Mouse (Mus musculus) intestine, embryonic 14.5 days (tissue): ENCODE results near the gene Ccdc96. TPM values are rescaled to one million over a fixed set of nuclear protein-coding genes. Genes with fewer than 3 reads are reported as not detected.
A peak's percentile ranks its signal among the peaks of the same experiment; 100 is the strongest.

ENCODE experiments used
- ATAC-seq: fragments of 200-750 bp; cut with Nextera tagmentation; replicated peaks from 2 replicates; pipeline ENCODE4 v1.8.0; 2017; ENCODE audit warnings: low read depth, moderate number of reproducible peaks, moderate TSS enrichment, moderate library complexity; ENCODE audit not compliant: low FRiP score, low TSS enrichment
- DNase-seq: peaks from one replicate; pipeline ENCODE4 v3.0.0-alpha.2; 2018; ENCODE audit warnings: low spot score
- H3K27ac ChIP-seq: fragments of 300-500 bp; sonication (generic); 2 replicates; pipeline ENCODE4 v1.5.1; 2014; ENCODE audit warnings: low read depth, mild to moderate bottlenecking, control low read depth
- H3K27me3 ChIP-seq: fragments of 300-500 bp; sonication (generic); replicated peaks from 2 replicates; pipeline ENCODE4 v1.6.1; 2014; ENCODE audit warnings: low read length, control low read depth; ENCODE audit not compliant: control insufficient read depth, insufficient read depth
- H3K36me3 ChIP-seq: fragments of 300-500 bp; sonication (generic); 2 replicates; pipeline ENCODE4 v1.6.1; 2014; ENCODE audit warnings: low read length, control low read depth; ENCODE audit not compliant: control insufficient read depth, insufficient read depth
- H3K4me1 ChIP-seq: fragments of 300-500 bp; sonication (generic); replicated peaks from 2 replicates; pipeline ENCODE4 v1.6.1; 2014; ENCODE audit warnings: low read length, control low read depth, mixed read lengths; ENCODE audit not compliant: control insufficient read depth, insufficient read depth
- H3K4me2 ChIP-seq: fragments of 300-500 bp; sonication (generic); 2 replicates; pipeline ENCODE4 v1.6.1; 2014; ENCODE audit warnings: low read length
- H3K4me3 ChIP-seq: fragments of 300-500 bp; sonication (generic); 2 replicates; pipeline ENCODE4 v1.5.1; 2014; ENCODE audit warnings: low read depth, low read length, control low read depth, mixed read lengths
- H3K9ac ChIP-seq: fragments of 300-500 bp; sonication (generic); 2 replicates; pipeline ENCODE4 v1.6.1; 2014; ENCODE audit warnings: mild to moderate bottlenecking, low read length
- H3K9me3 ChIP-seq: fragments of 300-500 bp; sonication (generic); 2 replicates; pipeline ENCODE4 v1.6.1; 2016; ENCODE audit warnings: low read length, control low read depth; ENCODE audit not compliant: control insufficient read depth
- WGBS: fragments of 180-500 bp; shearing (Covaris S2); extraction: QIAGEN DNeasy Blood & Tissue Kit; methylation state at CpG from one replicate; pipeline ENCODE4 v1.1.7; 2014; 5-methylcytosine and 5-hydroxymethylcytosine counted together
- polyA plus RNA-seq: library from polyadenylated mRNA; unstranded; fragments of >200 nt; fragmentation: Nextera tagmentation; extraction: Ambion mirVana; gene quantifications from 2 replicates; pipeline ENCODE4 v1.2.1, GENCODE M21; 2014

Ccdc96 gene
- 0.20 and 0.27 TPM in 2 replicates for polyA plus RNA-seq

DNA sequence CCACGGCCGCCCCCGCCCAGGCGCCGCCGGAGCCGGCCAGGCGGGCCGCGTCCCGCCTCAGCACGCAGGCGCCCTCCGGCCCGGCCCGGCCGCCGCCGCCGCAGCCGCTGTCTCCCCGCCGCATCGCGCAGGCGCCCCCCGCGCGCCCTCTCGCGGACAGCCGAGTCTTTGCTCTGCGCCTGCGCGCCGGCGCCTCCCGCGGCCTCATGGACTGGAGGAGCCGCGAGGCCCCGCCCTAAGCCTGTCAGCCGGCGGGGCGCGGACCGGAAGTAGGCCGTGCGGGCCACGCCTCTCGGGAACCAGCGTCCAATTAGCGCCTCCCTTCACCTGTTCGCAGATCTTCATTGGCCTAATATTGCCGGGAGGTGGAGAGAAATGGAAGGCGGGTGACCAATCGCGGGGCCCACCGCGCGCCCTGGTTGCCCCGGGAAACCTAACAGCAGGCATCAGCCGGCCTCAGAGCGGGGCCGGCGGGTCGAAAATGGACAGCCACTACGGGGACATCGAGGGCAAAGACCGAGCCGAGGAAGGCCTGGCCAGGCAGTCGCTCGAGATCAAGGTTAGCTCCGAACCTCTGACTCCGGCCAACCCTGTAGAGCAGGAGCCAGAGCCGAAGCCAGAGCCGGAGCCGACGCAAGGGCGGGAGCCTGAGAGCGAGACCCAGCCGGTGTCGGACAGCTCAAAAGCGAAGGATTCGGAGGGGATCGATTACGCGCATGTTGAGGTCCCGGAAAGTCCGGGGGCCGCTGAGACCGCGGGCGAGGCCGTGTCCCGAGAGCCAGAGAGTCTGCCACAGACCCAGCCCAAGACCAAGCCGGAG, at the start of gene Ccdc96, which contains the start of gene Tada2b:
Gene Ccdc96 (plus strand): TSS at position 418 of the 820 bp plus-strand sequence.
Gene Tada2b (minus strand): TSS at position 115 of the 820 bp plus-strand sequence.
- H3K27me3 ChIP-seq, result peaks cover 16% of the 10 kb centered on the region
- H3K27ac ChIP-seq, result 0 out of 2 replicates have a peak within 1 kb of the TSS, but pooled peaks have one; percentile 38
- peak; percentile 92 for DNase-seq
- peak within 1 kb of the TSS; percentile 81 for H3K9ac ChIP-seq
- H3K4me2 ChIP-seq, result peak within 1 kb of the TSS; percentile 91
- no peaks in the 10 kb centered on the region for H3K36me3 ChIP-seq
- peak within 1 kb of the TSS; percentile 91 for H3K4me3 ChIP-seq
- H3K9me3 ChIP-seq, result no peaks in the 10 kb centered on the region
- ATAC-seq, result peak; percentile 98
- peaks cover 15% of the 10 kb centered on the region for H3K4me1 ChIP-seq
- WGBS, result under 1% methylated on average over 92 of the region's 97 CpGs

GRCm38 (mm10) chr5:36436858-36437257, 47.5 kb upstream of the Ccdc96 start:
- Histone ChIP-seq H3K36me3 (no peaks in the 10 kb centered on the region), H3K4me2 (no peak overlapping the region), H3K27me3 (no peaks in the 10 kb centered on the region), H3K4me1 (no peaks in the 10 kb centered on the region), H3K9me3 (no peaks in the 10 kb centered on the region), H3K4me3 (no peak overlapping the region), H3K27ac (no peak overlapping the region), H3K9ac (no peak overlapping the region)
- DNase-seq (no peak), ATAC-seq (no peak)
- 70% methylated on average over 4 of the region's 4 CpGs for WGBS

DNA sequence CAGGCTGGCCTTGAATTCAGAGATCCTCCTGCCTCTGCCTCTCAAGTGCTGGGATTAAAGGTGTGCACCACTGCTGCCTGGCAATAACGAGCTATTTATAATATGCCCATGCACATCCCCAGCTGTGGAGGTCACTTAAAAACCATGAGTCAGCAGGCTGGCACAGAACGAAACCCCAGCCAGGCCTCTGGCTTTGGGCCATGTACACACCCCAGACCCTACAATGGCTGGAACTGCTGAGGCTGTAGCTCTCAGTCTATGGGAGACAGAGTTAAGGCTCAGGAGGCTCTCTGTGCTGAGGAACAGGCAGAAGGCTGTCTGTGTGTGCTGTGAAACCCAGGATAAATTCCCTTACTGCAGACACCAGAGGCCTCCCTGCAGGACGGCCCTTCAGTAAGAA, 43.6 kb upstream of the Ccdc96 start:
- H3K9me3 ChIP-seq, result no peaks in the 10 kb centered on the region
- H3K4me2 ChIP-seq, result no peak overlapping the region
- H3K36me3 ChIP-seq, result no peaks in the 10 kb centered on the region
- H3K27ac ChIP-seq, result no peak overlapping the region
- no peak overlapping the region for H3K9ac ChIP-seq
- ATAC-seq (no peak), DNase-seq (no peak)
- no peak overlapping the region for H3K4me3 ChIP-seq
- H3K27me3 ChIP-seq, result no peaks in the 10 kb centered on the region
- WGBS, result 60% methylated on average over 3 of the region's 3 CpGs
- H3K4me1 ChIP-seq, result no peaks in the 10 kb centered on the region

GRCm38 (mm10) chr5:36444611-36445010, 39.8 kb upstream of the Ccdc96 start:
- ATAC-seq, result no peak
- H3K36me3 ChIP-seq, result no peaks in the 10 kb centered on the region
- no peak for DNase-seq
- no peak overlapping the region for H3K4me3 ChIP-seq
- H3K4me2 ChIP-seq, result no peak overlapping the region
- no peak overlapping the region for H3K27ac ChIP-seq
- 63% methylated on average over 4 of the region's 4 CpGs for WGBS
- no peaks in the 10 kb centered on the region for H3K27me3 ChIP-seq
- no peaks in the 10 kb centered on the region for H3K9me3 ChIP-seq
- H3K4me1 ChIP-seq, result no peaks in the 10 kb centered on the region
- H3K9ac ChIP-seq, result no peak overlapping the region

DNA sequence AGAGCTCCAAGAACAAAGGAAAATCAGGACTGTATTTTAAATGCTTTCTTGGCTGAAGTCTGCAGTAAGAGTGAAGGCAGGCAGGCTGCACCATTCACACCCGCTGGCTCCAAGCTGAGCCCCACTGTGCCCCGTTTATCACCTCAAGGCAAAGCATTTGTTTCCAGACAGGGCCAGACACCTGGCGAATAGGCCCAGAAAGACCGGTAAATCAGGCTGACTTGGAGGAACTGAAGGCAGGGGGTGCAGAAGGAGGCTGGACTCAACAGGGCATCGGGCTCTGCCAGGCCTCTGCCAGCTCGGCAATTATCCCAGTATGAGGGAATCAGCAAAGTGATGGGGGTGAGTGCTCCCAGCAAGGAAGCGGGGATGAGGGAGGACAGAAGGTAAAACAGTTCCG, 39.4 kb upstream of the Ccdc96 start:
- no peaks in the 10 kb centered on the region for H3K36me3 ChIP-seq
- WGBS, result 32% methylated on average over 8 of the region's 8 CpGs
- H3K4me3 ChIP-seq, result no peak overlapping the region
- no peak overlapping the region for H3K9ac ChIP-seq
- no peak overlapping the region for H3K27ac ChIP-seq
- H3K4me2 ChIP-seq, result no peak overlapping the region
- H3K4me1 ChIP-seq, result no peaks in the 10 kb centered on the region
- no peaks in the 10 kb centered on the region for H3K27me3 ChIP-seq
- no peak for DNase-seq
- H3K9me3 ChIP-seq, result no peaks in the 10 kb centered on the region
- ATAC-seq, result no peak

DNA sequence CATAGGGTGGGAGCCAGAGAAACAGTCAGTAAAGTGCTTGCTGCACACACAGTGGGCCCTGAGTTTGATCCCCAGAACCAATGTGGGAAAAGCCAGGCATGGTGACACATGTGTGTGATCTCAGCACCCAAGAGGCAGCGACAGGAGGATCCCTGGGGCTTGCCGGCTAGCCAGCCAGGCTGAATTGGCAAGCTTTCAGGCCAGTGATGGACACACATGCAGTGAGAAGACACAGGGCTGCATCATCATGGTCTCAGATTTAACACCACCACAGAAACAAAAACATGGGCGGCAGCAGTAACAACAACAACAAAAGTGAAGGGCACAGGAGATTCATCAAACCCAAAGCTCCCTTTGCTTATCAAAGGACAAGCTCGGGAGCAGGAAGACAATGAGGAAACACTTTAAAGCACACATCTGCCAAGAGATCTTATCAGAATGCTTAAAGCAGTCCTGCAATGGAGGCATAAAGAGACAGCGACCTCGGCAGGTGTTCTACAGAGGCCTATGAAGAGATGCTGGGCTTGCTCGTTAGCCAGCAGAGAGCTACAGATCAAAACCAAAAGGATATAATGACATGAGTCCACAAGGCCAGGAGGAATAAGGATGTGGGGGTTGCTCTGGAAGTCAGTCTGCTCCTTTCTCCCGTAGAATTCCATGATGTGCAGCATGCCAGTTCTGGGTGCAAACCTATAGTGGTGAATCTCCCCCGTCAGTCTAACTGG, 38.1 kb upstream of the Ccdc96 start:
- no peak for DNase-seq
- no peak overlapping the region for H3K4me3 ChIP-seq
- 39% methylated on average over 9 of the region's 9 CpGs for WGBS
- H3K9ac ChIP-seq, result no peak overlapping the region
- no peak overlapping the region for H3K27ac ChIP-seq
- no peaks in the 10 kb centered on the region for H3K9me3 ChIP-seq
- H3K4me2 ChIP-seq, result no peak overlapping the region
- no peaks in the 10 kb centered on the region for H3K27me3 ChIP-seq
- ATAC-seq, result no peak
- no peaks in the 10 kb centered on the region for H3K36me3 ChIP-seq
- H3K4me1 ChIP-seq, result peaks cover 3% of the 10 kb centered on the region; the same call in 1 of the 2 replicates

DNA sequence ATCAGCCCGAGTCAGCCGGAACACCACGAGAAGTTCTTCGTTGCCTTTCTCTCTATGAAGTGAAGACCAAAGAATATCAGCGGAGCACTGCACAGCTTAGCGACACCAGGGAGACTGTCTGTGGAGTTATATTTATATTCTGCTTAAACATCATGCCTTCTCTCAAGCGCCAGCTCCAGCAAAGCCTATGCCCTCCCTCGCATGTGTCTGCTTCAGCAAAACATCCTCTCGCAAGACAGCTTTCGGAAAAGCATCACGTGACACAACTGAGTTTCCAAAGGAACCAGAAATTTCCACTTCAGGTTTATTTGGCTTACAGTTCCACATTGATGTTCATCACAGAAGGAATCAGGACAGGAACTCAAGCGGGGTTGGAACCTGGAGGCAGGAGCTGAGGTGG, 36.5 kb upstream of the Ccdc96 start:
- Histone ChIP-seq H3K4me1 (peaks cover 4% of the 10 kb centered on the region; the same call in 1 of the 2 replicates), H3K9ac (no peak overlapping the region), H3K9me3 (no peaks in the 10 kb centered on the region), H3K36me3 (no peaks in the 10 kb centered on the region), H3K4me3 (no peak overlapping the region), H3K27me3 (no peaks in the 10 kb centered on the region), H3K27ac (no peak overlapping the region), H3K4me2 (no peak overlapping the region)
- no peak for ATAC-seq
- 91% methylated on average over 12 of the region's 12 CpGs for WGBS
- no peak for DNase-seq

GRCm38 (mm10) chr5:36449710-36450358, 34.6 kb upstream of the Ccdc96 start:
- Histone ChIP-seq H3K9me3 (no peaks in the 10 kb centered on the region), H3K36me3 (no peaks in the 10 kb centered on the region), H3K27me3 (no peaks in the 10 kb centered on the region), H3K4me2 (no peak overlapping the region), H3K9ac (no peak overlapping the region), H3K4me1 (peaks cover 4% of the 10 kb centered on the region; the same call in 1 of the 2 replicates), H3K4me3 (no peak overlapping the region), H3K27ac (no peak overlapping the region)
- DNase-seq (no peak), ATAC-seq (no peak)
- 48% methylated on average over 6 of the region's 6 CpGs for WGBS
